11 mouse cellular contexts compared by ENCODE assay signal in genomic region chr4:117609371-117610039, GRCm38 (mm10). TPM values are rescaled to one million over a fixed set of nuclear protein-coding genes. Genes with fewer than 3 reads are reported as not detected.
DNase-seq lines count a peak whose midpoint lies in the region; ATAC-seq and TF ChIP-seq lines count a peak whose summit lies in the region.
"Had no signal": no experiment of that assay in that cellular context is flagged by ENCODE, and none has a peak within 500 bp of the region (broad histone marks: within the 10 kb centered on the region; RNA-seq: fewer than 3 reads in every experiment).

No protein-coding gene starts in this region.

- peaks cover 24% of the 10 kb centered on the region for H3K4me1 ChIP-seq in forebrain, embryonic 13.5 days
- peaks cover 19% of the 10 kb centered on the region for H3K4me1 ChIP-seq in forebrain, embryonic 15.5 days
- peaks cover 21% of the 10 kb centered on the region for H3K4me1 ChIP-seq in kidney, embryonic 14.5 days (ENCODE audit: control insufficient read depth, insufficient read depth, low read length)
- H3K4me1 ChIP-seq in MEL (ENCODE audit: control insufficient read depth in 1 of 2, insufficient read depth in 2 of 2, low read length in 2 of 2), result peaks cover 35 to 39% of the 10 kb centered on the region in 2 experiments
- peaks cover 85% of the 10 kb centered on the region for H3K4me1 ChIP-seq in limb, embryonic 10.5 days

- no peaks in the 10 kb centered on the region for H3K79me2 ChIP-seq in MEL (ENCODE audit: control insufficient read depth, insufficient read depth, low read length, poor library complexity)

- no peak for TF ChIP-seq EP300 in MEL (IDR thresholded peaks at IDR 0.05; ENCODE audit: low read depth in 1 of 2, low read length in 2 of 2)

- peak overlapping the region; percentile 31; the same call in 1 of the 2 replicates for H3K27ac ChIP-seq in forebrain, embryonic 13.5 days
- no peak overlapping the region for H3K27ac ChIP-seq in forebrain, embryonic 15.5 days (replicated peaks)
- no peak overlapping the region; the same call in 1 of the 2 replicates for H3K27ac ChIP-seq in kidney, embryonic 14.5 days (ENCODE audit: low read depth, low read length)
- peak overlapping the region; percentile 19; the same call in 1 of the 2 replicates for H3K27ac ChIP-seq in MEL (ENCODE audit: control insufficient read depth, low read depth, low read length)
- H3K27ac ChIP-seq in limb, embryonic 10.5 days, result peak overlapping the region; percentile 73

- H3K4me2 ChIP-seq in forebrain, embryonic 13.5 days, result no peak overlapping the region
- no peak overlapping the region for H3K4me2 ChIP-seq in forebrain, embryonic 15.5 days (replicated peaks)
- no peak overlapping the region for H3K4me2 ChIP-seq in kidney, embryonic 14.5 days (replicated peaks; ENCODE audit: low read depth, low read length)
- H3K4me2 ChIP-seq: lung, embryonic 14.5 days had no signal

- ATAC-seq in forebrain, embryonic 13.5 days, result no peak
- no peak for ATAC-seq in forebrain, embryonic 15.5 days (replicated peaks)
- ATAC-seq in kidney, embryonic 14.5 days (ENCODE audit: low FRiP score, low TSS enrichment), result peak; percentile 72

- WGBS in forebrain, embryonic 13.5 days, result 78% methylated on average over 7 of the region's 7 CpGs
- 65% methylated on average over 7 of the region's 7 CpGs for WGBS in forebrain, embryonic 15.5 days
- 29% methylated on average over 7 of the region's 7 CpGs for WGBS in kidney, embryonic 14.5 days
- 39% methylated on average over 7 of the region's 7 CpGs for WGBS in limb, embryonic 10.5 days

- DNase-seq in kidney, adult 11 months, result no peak
- DNase-seq in MEL (ENCODE audit: low read depth, low spot score), result peak; percentile 36
- DNase-seq in limb, embryonic 10.5 days (ENCODE audit: low spot score), result peak; percentile 43
- no peak for DNase-seq in layer of hippocampus, adult 11-12 months (ENCODE audit: low spot score)
- no peak for DNase-seq in natural killer cell, adult 2 months (ENCODE audit: low spot score in 2 of 2)
- DNase-seq: lung, embryonic 14.5 days; thymus, postnatal 4 days had no signal

- no peak overlapping the region for H3K9ac ChIP-seq in forebrain, embryonic 13.5 days
- no peak overlapping the region for H3K9ac ChIP-seq in forebrain, embryonic 15.5 days (replicated peaks)
- no peak overlapping the region for H3K9ac ChIP-seq in kidney, embryonic 14.5 days (ENCODE audit: low read depth, low read length)
- no peak overlapping the region for H3K9ac ChIP-seq in MEL (ENCODE audit: control insufficient read depth, low read depth, low read length, poor library complexity, severe bottlenecking)
- H3K9ac ChIP-seq: lung, embryonic 14.5 days had no signal

- TF ChIP-seq RAD21 in MEL (IDR thresholded peaks at IDR 0.05; ENCODE audit: low read depth, low read length), result no peak

- no peaks in the 10 kb centered on the region for H3K9me3 ChIP-seq in forebrain, embryonic 13.5 days (replicated peaks)
- no peaks in the 10 kb centered on the region for H3K9me3 ChIP-seq in forebrain, embryonic 15.5 days
- H3K9me3 ChIP-seq in kidney, embryonic 14.5 days (ENCODE audit: control insufficient read depth, low read length), result no peaks in the 10 kb centered on the region
- H3K9me3 ChIP-seq in MEL (replicated peaks; ENCODE audit: insufficient read depth, low read length), result no peaks in the 10 kb centered on the region
- H3K9me3 ChIP-seq in limb, embryonic 10.5 days (replicated peaks), result no peaks in the 10 kb centered on the region
- H3K9me3 ChIP-seq: G1E had no signal

- H3K27me3 ChIP-seq in forebrain, embryonic 13.5 days, result no peaks in the 10 kb centered on the region
- no peaks in the 10 kb centered on the region for H3K27me3 ChIP-seq in forebrain, embryonic 15.5 days
- H3K27me3 ChIP-seq in kidney, embryonic 14.5 days (ENCODE audit: control insufficient read depth, insufficient read depth, low read length), result no peaks in the 10 kb centered on the region
- no peaks in the 10 kb centered on the region for H3K27me3 ChIP-seq in MEL (ENCODE audit: control insufficient read depth in 1 of 2, insufficient read depth in 2 of 2, low read length in 2 of 2)
- H3K27me3 ChIP-seq in limb, embryonic 10.5 days (ENCODE audit: low read depth, poor library complexity, severe bottlenecking), result no peaks in the 10 kb centered on the region

- H3K4me3 ChIP-seq in forebrain, embryonic 13.5 days, result no peak overlapping the region
- no peak overlapping the region for H3K4me3 ChIP-seq in forebrain, embryonic 15.5 days
- H3K4me3 ChIP-seq in kidney, embryonic 14.5 days (ENCODE audit: low read length), result no peak overlapping the region
- no peak overlapping the region for H3K4me3 ChIP-seq in MEL (ENCODE audit: control insufficient read depth in 1 of 2, insufficient read depth in 1 of 2, low read depth in 2 of 2, low read length in 2 of 2)
- no peak overlapping the region for H3K4me3 ChIP-seq in limb, embryonic 10.5 days

- TF ChIP-seq POLR2A in MEL (IDR thresholded peaks at IDR 0.05; ENCODE audit: control insufficient read depth in 1 of 2, insufficient read depth in 1 of 2, low read depth in 1 of 2, low read length in 2 of 2, poor library complexity in 1 of 2), result no peak

- peaks cover 41% of the 10 kb centered on the region for H3K36me3 ChIP-seq in forebrain, embryonic 13.5 days (ENCODE audit: poor library complexity, severe bottlenecking)
- H3K36me3 ChIP-seq in forebrain, embryonic 15.5 days, result no peaks in the 10 kb centered on the region
- peaks cover 20% of the 10 kb centered on the region; the same call in 1 of the 2 replicates for H3K36me3 ChIP-seq in kidney, embryonic 14.5 days (ENCODE audit: control insufficient read depth, insufficient read depth, low read length)
- H3K36me3 ChIP-seq in MEL (ENCODE audit: control insufficient read depth in 1 of 2, insufficient read depth in 2 of 2, low read length in 2 of 2), result peaks cover 0 to 43% of the 10 kb centered on the region in 2 experiments; a peak in 3 of 4 replicates
- H3K36me3 ChIP-seq in limb, embryonic 10.5 days, result peaks cover 60% of the 10 kb centered on the region

- TF ChIP-seq CTCF in MEL (IDR thresholded peaks at IDR 0.05 in 2 of 3, conservative IDR thresholded peaks at IDR 0.05 in 1 of 3; ENCODE audit: control insufficient read depth in 1 of 3, insufficient read depth in 1 of 3, low read depth in 2 of 3, low read length in 3 of 3, poor library complexity in 1 of 3, severe bottlenecking in 1 of 3), result no peak

TF ChIP-seq in MEL, 35 proteins besides CTCF, POLR2A, EP300 and RAD21:
- TF ChIP-seq TAL1 (IDR thresholded peaks at IDR 0.05; ENCODE audit: low read length) (no peak), MYB (IDR thresholded peaks at IDR 0.05; ENCODE audit: low read depth, low read length) (no peak), MXI1 (IDR thresholded peaks at IDR 0.05; ENCODE audit: low read depth, low read length) (no peak), TCF12 (IDR thresholded peaks at IDR 0.05; ENCODE audit: low read depth, low read length) (no peak), ZKSCAN1 (IDR thresholded peaks at IDR 0.05; ENCODE audit: low read depth, low read length) (no peak), POLR2AphosphoS2 (IDR thresholded peaks at IDR 0.05; ENCODE audit: low read length) (no peak), NRF1 (IDR thresholded peaks at IDR 0.05; ENCODE audit: insufficient read depth, low read depth, low read length, poor library complexity, severe bottlenecking) (no peak), ZC3H11A (IDR thresholded peaks at IDR 0.05; ENCODE audit: low read depth, low read length) (no peak), ELF1 (IDR thresholded peaks at IDR 0.05; ENCODE audit: low read depth, low read length) (no peak), E2F4 (IDR thresholded peaks at IDR 0.05; ENCODE audit: borderline replicate concordance, low read depth, low read length) (no peak), MAFK (IDR thresholded peaks at IDR 0.05; ENCODE audit: borderline replicate concordance, low read depth, low read length) (no peak)
TF ChIP-seq in MEL: peak in this region for 0.

RNA-seq across cellular contexts. Expression of gene Eri3, which starts 59.3 kb away (rescaled TPM):
- polyA plus RNA-seq in forebrain, embryonic 13.5 days (2015; fragmentation: Nextera tagmentation; extraction: Ambion mirVana), result 186 and 188 TPM in 2 replicates
- 255 and 270 TPM in 2 replicates for polyA plus RNA-seq in forebrain, embryonic 15.5 days (2015; fragmentation: Nextera tagmentation; extraction: Ambion mirVana)
- 138 and 161 TPM in 2 replicates for polyA plus RNA-seq in kidney, embryonic 14.5 days (2014; fragmentation: Nextera tagmentation; extraction: Ambion mirVana)
- 34.9 and 36.7 TPM in 2 replicates for total RNA-seq in MEL (2012; rRNA removed)
- polyA plus RNA-seq in MEL (2012; ENCODE audit: insufficient read depth in 1 of 2, insufficient read length in 2 of 2, low read depth in 1 of 2, low replicate concordance in 2 of 2, missing spikeins in 1 of 2), result 10 to 100 TPM in 1 of 2 experiments, not detected in 1; 63.9 TPM
- polyA plus RNA-seq in limb, embryonic 10.5 days (2016; fragmentation: Nextera tagmentation; extraction: Ambion mirVana), result 114 and 147 TPM in 2 replicates

Comparison
In these comparisons a context has a peak if more than half of its experiments do, and no peak if none do; other contexts are left out.
1. H3K27ac ChIP-seq: peak in forebrain, embryonic 13.5 days (single experiment), MEL (single experiment) and limb, embryonic 10.5 days (single experiment); none in forebrain, embryonic 15.5 days (single experiment) and kidney, embryonic 14.5 days (single experiment).
2. DNase-seq: peak in MEL (single experiment) and limb, embryonic 10.5 days (single experiment); none in kidney, adult 11 months (single experiment), layer of hippocampus, adult 11-12 months (single experiment) and natural killer cell, adult 2 months (0 of 2).